Mouse (Mus musculus): ENCODE measurements at regions not wholly inside any gene's neighbourhood (a gene's known extent, or its start where the extent isn't known, plus 50 kb on each side); places are given as distances from the start of the nearest gene placed in this dataset.

DNA sequence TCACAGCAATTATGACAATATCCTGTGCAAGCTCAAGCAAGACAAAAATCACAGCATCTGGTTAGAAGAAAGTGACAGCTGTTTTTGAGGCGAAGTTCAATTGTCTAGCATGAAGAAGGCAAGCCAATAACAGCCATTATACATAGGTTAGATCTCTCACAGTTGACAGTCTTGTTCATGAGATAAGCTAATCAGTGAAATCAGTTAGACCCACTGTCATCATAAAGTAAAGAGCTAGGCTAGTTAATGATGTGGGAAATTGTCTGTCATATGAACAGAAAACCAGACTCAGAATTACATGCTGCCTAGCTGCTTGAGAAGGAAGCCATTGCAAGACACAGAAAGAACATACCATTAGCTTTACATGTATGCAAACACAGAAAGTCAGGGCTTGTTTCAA, 470.2 kb upstream of the 5930422O12Rik start:
- DNase-seq (ENCODE audit: low spot score), result peak; percentile 5

DNA sequence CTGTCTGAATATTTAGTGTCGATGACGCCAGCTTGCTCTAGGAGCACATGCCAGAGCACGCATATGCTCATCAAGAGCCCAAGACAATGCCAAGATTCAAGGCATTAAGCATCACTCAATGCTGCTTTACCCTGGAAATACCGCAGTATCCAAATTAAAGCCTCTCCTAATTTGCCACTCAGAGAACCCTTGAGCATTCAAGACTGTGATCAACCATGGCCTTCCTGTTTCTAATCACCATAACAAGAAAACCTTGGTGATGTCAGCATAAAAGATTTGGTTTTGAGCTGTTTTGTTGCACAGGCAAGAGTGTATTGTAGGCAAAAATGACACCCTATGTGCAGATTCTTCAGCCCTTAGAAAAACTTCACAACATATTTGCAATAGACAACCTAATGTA, 469.7 kb upstream of the 5930422O12Rik start:
- DNase-seq (ENCODE audit: low spot score), result no peak

DNA sequence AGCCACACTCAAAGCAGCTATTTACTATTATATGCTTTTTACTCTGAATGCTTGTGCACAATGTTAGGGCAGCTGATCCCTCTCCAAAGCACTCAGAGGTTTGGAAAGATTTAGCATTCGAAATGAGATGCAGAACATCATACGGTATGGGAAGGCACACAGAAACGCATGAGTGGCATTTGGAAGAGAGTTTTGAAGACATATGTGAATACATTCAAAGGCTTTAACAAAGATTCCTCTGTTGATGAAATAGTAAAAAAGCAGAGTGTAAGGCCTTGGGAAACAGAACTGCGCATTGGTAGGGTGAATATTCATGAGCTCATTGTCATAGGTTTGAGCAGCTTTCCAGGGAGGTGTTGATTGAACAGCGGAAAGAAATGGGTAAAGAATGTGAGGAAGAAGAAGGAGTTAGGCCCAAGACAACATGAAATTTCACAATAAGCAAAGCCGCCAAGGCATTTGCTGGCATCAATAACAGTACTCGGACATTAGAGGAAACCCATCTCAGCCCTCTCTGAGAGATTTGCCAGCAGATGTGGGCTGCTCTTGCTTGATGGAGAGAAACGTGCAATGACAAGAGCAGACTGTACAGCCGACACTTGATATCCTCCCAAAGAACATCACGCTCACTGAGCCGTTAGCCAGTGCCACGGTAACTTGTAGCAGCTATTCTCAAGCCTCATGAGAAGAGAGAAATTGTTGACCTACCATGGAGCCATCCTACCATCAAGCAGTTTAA, 469.0 kb upstream of the 5930422O12Rik start:
- DNase-seq (ENCODE audit: low spot score), result no peak

DNA sequence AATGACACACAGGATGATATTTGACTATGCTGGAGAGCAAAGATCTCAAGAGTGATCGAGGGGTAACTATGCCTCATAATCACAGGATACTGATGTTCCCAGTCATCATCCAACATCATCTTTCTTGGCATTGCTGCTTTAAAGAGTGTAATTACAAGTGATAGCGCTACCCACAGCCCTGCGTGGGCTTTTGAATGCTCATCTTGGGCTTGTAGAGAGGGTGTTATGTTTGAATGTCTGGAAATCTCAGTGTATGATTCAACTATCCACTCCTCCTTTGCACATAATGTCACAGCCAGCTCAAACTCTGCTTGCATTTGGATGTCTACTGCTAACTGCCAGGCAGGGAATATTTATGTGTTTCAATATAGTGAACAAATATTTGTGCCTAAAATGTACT, 438.3 kb upstream of the 5930422O12Rik start:
- DNase-seq (ENCODE audit: low spot score), result no peak

DNA sequence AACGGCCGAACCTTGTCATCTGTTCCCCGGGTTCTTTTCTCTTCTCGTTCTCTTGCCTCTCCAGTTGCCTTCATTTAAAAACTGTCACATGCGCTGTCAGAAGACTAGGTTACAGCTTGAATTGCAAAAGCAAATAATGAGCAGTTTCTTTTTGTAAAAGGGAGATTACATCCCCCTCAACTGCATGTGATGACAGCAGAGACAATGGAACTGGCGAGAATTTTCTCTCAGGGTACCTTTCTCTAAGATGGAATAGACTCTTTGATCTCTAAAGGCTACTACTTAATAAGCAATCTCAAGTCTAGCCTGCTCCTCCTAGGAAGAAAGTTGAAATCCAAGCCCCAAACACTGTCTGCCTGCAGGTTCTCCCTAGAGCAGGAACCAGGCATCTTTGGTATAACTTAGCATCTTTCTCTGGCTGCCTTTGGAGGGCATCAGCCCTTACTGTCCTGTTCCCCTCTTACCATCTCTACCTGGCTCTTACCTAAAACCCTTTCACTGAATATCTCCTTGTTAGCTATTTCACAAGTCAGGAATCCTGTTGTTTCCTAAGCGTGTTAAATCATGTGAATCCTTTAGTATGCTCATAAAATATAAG, 424.4 kb upstream of the 5930422O12Rik start:
- DNase-seq (ENCODE audit: low spot score), result no peak

DNA sequence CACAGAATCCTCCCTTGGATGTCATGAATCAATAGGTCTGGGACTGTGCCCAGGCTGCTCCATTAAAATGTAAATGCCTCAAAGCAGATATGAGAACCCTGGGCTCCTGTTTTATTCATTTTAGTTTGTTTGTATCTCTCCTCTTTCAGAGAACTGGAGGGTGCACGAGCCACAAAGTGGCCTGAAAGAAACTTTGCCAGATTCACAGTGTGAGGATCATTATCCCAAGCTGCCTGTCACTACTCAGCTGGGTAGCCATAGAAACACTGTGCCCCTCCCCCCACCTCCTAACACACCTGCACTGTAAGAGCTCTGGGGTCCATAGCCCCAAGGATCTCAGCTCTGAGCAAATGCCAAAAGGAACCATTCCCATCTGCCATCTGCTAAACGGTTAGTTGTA, 423.9 kb upstream of the 5930422O12Rik start:
- no peak for DNase-seq (ENCODE audit: low spot score)

DNA sequence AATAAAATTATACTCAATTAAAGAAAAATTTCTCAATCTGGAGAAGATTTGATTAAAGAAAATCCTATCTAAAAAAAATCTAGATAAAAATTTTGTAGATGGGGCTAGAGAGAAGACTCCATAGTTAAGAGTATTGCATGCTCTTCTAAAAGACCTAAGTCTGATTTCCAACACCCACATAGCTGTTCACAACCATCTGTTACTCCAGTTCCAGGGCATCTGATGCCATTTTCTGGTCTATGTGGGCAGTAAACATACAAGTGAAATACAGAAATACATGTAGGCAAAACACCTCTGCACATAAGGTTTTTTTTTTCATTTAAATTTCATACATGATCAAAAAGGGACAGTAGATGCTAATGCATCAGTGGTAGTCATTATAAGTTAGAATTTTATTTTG, 418.4 kb upstream of the 5930422O12Rik start:
- no peak for DNase-seq (ENCODE audit: low spot score)

DNA sequence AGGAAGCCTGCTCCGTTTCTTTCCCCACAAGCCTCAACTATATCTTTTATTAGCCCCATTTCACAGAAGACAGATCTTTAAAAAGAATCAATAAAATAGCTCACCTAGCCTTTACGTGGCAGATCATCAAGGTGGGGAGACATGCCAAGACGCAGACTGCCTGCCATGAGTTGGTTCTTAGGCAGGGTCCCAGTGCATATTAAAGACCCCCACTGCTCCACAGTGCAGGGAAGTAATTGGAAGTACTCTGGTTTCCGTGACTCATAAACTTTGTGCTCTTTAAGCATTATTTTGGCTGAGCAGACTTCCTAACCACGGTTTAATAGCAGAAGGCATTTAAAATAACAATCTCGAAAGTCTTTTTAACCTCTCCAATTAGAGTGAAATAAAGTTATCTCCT, 415.7 kb upstream of the 5930422O12Rik start:
- no peak for DNase-seq (ENCODE audit: low spot score)

DNA sequence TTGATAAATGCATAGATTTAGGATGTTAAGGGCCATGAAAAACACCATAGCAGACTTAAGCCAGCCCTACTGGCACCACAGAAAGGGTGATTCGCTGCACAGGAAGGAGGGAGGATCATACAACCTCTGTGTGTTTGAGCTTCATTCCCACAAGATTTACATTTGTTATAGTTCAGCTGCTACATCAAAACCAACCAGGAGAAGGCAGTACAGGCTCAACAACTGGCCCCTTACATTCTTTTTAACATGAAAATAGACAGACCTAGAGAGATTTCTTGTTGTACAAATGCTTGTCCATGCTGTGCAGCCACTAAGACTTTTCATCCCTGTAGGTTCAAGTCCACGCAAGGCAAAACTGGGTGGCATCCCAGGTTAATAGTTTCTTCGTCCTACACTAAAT, 412.6 kb upstream of the 5930422O12Rik start:
- no peak for DNase-seq (ENCODE audit: low spot score)

DNA sequence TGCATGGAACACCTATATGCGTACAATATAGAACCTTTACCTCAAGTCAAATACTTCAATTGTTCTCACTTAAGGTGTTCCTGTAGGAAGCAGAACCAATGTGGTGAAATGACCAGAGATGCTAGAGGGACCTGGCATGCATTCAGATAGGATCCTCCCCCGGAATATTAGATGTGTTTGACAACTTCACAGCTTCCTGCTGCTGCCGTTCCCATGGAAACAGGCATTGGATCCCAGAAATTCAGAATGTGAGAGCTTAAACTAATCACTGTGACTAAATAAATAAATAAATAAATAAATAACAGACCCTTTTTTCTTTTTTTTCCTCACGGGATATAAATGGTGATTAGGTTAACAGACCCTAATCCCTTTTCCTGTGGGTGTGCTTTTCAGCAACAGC, 401.5 kb upstream of the 5930422O12Rik start:
- no peak for DNase-seq (ENCODE audit: low spot score)

DNA sequence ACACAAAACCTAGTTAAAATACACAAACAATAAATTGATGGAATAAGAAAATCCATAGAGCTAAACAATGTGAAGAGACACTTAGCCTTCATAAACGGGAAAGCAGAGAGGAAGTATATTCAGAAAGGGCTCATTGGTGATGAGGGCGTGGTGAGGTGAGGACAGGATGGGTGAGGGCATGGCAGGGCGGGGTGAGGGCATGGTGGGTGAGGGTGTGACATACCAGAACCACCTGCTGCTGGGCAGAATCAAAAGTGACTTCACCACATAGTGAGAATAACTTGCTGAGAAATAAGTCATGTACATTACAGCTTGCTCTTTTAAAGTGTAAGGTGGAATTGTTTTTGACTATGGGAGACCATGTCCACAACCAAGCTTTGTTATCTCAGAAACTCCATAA, 399.1 kb upstream of the 5930422O12Rik start:
- DNase-seq (ENCODE audit: low spot score), result no peak

DNA sequence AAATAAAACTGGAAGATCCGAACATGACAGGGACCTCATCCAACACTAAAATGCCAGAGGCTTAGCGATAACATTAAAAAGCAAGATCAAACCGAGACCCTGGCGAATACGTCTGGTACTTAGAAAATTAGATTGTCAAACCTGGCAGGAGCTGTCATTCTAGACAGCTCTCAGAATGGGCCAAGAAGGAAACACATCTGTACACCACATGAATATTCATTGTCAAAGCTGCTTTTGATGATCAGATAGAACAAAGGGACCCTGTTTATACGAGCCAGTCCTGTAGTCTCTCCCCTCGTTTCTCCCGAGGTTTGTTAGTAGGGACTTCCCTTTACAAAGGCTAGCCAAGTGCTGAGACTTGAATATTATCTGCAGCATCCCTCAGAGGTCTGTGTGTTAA, 376.5 kb upstream of the 5930422O12Rik start:
- DNase-seq (ENCODE audit: low spot score), result no peak

DNA sequence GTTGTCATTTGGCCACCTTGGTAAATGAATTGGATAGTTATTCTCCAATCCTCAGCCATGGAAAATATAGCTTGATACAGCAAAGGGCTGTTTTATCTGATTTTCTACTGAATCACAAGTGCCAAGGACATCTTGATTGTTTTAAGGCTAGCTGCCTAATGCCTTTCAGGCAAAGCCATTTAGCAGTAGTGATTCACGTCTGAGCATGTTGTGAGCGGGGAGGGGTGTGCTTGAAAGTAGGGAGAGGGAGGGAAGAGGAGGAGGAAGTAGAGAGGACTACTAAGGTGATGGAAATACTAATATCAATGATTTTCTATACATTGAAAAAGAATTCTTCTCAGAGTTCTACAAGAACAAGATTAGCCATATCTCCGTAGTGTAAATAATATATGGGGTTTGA, 362.9 kb upstream of the 5930422O12Rik start:
- DNase-seq (ENCODE audit: low spot score), result no peak

DNA sequence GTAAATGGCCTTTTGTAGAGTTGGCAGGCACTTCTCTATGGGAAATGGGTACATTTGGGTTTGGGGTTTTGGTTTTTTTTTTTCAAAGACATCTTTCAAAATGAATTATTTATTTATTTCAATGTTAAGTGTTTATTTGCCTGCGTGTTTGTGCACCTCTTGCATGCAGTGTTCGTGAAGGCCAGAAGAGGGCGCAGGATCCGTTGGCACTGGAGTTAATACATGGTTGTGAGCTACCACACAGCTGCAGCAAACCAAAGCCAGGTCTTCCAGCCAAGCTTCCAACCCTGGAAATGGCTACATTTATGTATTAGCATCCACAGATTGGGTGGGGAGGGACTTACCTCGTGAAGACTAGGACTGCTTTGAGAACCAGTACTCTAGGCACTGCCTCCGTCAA, 362.3 kb upstream of the 5930422O12Rik start:
- DNase-seq (ENCODE audit: low spot score), result no peak

DNA sequence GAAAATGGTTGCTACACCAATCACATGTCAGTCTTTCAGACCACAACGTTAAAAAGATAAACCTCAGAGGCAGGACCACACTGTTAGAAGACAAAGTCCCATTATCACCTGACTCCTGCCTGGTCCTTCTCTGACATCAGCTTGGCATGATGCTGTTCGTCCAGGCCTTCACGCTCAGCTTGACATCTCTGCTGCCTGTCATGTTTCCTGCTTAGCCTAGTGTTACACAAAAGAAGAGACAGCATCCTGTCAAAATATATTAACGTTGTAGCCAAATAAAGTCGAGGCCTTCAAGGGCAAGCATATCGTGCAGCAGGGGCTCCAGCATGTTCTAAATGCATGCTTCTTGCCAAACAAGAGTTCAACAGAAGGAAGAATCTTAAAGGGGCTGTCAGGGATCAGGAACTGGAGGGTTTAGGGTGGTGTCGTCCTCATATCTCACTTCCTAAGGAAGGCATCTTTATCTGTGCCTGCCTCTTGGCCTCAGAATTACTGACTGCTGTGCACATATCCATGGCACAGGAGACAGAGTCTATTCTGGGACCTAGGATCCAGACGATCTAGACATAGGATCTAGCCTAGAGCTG, 361.0 kb upstream of the 5930422O12Rik start:
- DNase-seq (ENCODE audit: low spot score), result peak; percentile 24

DNA sequence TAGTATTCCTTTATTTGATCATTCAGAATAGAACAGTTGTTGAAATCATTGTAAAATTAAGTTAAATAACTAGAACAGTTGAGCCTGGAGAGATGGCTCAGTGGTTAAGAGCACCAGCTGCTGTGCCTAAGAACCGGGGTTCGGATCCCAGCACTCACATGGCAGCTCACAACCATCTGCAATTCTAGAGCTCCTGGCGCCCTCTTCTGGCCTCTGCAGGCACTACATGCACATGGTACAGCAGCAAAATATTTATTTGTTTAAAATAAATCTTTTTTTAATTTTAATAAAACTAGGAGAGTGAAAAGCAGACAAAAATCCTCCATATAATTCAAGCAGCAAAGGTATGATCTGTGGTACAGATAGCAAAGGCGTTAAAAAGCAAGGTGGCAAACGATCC, 360.0 kb upstream of the 5930422O12Rik start:
- DNase-seq (ENCODE audit: low spot score), result no peak

DNA sequence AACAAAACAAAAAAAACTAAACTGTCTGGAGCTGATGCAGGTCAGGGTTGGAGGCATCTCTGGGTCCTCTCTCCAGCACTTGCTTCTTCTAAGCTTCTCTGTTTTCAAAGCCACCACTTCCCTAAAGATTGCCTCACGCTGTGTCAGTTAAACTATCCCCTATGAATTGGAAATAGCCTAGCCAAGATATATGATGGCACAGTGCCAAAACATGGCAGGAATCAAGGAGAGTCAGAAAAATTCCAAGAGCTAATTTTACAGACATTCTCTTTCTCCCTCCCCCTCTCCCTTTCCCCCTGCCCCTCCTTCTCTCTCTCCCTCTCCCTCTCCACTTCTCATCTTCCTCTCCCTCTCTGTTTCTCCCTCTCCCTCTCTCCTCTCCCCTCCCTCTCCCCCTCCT, 353.3 kb upstream of the 5930422O12Rik start:
- DNase-seq (ENCODE audit: low spot score), result no peak

DNA sequence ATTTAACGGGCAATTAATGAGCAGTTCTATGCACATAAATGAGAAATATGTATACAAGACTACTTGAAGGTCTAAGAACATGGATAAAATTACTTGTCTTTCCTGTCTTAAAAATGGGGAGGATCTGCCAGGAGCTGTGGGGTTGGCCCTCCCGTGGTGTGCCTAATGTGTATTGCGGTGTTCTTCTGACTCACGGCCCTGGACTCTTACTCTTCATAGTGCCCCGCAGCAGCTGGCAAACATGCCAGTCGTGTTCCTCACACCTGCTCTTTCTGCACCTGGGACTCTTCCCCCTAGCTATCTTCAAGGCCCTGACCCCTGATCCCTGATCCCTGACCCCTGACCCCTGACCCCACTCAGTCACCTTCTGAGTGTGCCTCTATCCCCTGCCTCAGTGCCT, 352.3 kb upstream of the 5930422O12Rik start:
- no peak for DNase-seq (ENCODE audit: low spot score)

DNA sequence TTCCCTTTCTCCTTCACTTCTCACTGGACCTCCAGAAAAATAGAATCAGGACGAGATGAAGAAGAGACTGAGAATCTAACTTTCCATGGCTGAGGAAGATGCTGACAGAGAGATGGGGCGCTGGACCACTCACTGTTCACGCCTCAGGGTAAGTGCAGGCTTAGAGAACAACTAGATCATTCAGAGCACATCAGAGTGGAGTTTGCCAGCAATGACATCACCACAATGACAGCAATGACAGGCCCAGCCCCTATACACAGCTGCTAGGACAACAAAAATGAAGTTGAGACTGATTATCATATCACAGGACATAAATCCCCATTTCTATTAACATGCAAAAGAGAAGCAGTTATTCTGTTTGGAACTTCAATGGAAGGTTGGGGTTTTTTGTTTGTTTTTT, 350.4 kb upstream of the 5930422O12Rik start:
- DNase-seq (ENCODE audit: low spot score), result no peak

DNA sequence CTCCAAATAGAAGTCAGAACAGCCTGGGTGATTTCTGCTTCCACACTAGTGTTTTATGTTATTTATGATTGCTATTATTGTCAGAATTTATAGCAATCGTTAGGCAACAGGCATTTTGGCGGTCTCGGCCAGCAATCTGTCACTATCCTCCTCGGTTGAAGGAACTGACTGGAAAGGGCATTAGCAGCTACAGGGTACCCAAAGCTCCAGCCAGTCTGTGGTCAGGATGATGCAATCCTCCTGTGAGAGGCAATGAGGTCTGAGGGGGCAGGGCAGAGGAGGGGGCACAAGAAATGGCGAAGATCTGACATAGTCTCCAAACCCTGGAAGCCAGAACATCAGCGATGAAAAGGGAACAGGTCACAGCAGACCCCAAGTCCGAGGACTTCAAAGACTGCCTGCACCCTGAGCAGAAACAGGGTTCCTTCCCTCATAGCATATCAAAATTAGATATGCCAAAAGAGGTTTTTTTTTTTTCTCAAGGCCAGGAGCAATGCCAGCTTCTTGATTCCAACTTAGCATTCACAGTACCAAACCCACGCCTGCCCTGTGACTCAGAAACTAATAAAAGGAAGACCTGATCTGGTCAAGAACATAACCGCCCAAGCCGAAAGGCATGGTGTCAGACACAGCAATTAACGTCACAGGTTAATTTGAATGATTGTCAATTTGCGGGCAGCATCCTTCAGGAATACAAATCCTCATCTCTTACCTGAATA, 348.5 kb upstream of the 5930422O12Rik start:
- DNase-seq (ENCODE audit: low spot score), result no peak

DNA sequence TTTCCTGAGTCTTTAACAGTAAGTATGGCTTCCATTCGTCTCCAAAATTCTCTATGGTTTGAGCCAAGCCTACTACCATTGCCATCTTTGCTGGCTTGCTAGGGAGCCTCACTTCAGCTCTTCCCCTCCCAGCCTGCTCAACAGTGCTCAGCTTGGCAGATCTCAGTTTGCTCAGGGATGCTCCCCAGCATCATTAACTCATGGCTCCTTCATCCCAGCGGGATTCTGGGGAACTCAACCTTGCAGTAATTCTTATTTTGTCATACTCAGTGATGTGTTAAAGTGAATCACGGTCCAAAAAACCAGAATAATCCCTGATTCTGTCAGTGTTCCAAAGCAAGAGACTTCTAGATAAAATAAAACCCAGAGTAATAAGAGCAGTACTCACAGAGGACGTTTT, 346.6 kb upstream of the 5930422O12Rik start:
- no peak for DNase-seq (ENCODE audit: low spot score)

DNA sequence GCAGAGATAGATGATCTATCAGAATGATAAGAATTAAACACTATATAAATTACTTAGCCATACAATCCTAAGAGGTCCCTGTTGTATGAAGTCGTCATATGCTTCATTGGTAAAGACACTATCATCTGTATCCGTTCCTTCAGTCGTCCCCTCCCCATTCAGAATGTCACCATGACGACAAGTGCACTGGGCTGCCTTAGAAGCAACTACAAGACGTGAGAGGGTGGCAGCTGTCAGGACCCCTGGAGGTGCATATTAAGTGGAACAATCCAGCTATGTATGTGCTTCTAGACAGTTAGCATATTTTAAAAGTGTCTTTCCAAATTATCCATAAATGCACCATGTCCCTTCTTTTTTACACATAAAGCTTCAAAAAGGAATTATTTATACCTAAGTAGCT, 343.0 kb upstream of the 5930422O12Rik start:
- peak; percentile 18 for DNase-seq (ENCODE audit: low spot score)

DNA sequence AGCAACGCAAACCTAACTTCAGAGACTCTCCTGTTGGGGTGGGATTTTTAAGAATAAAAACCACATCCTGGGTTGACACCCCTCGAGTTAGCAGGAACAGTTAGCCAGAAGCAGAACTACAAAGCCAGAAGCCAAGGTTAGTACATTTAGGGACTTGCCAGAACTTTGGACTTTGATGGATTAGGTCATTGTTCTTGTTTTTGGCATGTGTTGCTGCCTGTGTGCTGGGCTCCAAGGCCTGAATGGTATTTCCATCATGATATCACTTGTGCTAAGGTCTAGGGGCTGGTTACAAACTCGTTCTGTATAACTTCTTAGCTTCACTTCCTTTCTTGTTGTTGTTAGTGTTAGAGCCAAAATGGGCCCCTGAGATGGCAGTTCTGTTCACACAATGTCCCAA, 338.8 kb upstream of the 5930422O12Rik start:
- DNase-seq (ENCODE audit: low spot score), result no peak

Measured in retina, embryonic 14.5 days (tissue).